Mouse (Mus musculus) left cerebral cortex, postnatal 4 days (tissue): ENCODE results near the gene Pafah1b2. TPM values are rescaled to one million over a fixed set of nuclear protein-coding genes. Genes with fewer than 3 reads are reported as not detected.

Experiments used
- DNase-seq: peaks from one replicate; pipeline ENCODE4 v3.0.0-alpha.2; 2022
- intact Hi-C: fragments of 180-260 bp; cut with DNase I; formaldehyde crosslinking; loops from one replicate; pipeline ENCODE4 v1.15.1; 2025
- total RNA-seq, 2 experiments: library from RNA; stranded (reverse); gene quantifications; 2 replicates each; pipeline ENCODE4 v1.2.3; 2021

The Pafah1b2 gene
- total RNA-seq = 100 to 1,000 TPM; 262 to 267 TPM

DNA sequence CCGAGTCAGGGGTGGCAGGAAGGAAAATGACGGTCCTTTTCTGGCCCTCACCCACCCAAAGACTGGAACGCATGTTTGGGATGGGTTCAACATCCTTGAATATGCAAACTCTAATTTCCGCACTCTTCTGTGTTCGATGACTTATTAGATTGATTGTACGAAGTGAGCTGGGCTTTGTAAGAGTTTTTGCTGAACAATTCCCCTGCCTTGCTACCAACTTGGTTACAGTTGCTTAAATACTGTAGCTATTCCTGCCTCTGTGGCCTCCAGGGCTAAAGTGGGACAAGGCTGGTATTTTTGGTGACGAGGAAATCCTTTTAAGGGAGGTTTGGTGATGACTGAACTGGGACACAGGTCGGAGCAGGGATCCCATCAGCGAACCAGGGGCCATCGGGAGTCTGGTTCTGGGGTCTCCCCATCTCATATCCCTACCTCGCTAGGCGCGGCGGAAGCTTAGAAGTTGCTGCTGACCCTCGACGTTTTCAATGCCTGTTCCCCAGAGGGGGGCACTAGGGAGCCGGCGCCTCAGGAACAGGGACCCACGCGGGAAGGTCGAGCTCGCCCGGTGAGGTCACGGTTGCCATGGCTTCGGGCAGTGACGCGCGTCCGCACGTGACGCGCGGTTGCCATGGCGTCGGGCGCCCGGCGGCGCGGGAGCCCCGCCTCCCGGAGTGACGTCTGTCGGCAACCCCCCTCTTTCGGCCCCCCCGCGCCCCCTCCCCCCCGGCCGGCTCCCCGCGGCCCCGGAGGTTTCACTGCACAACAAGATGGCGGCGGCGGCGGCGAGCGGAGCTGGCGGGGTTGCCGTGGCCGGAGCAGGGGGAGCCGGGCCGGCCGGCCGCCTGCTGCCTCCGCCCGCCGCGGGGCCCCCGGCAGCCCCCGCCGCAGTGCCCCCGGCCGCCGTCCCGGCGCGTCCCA is at the start of gene Pafah1b2, which contains the start of gene Sik3:
Gene Pafah1b2, minus strand, starts transcription at position 600 of the 918 bp plus-strand sequence.
Gene Sik3, plus strand, starts transcription at position 730 of the 918 bp plus-strand sequence.
- intact Hi-C loops = loop anchor here (2.0 kb wide), 1 partner anchor 28 kb away; no protein-coding TSS in a partner anchor
- peak; percentile 96 for DNase-seq

- intact Hi-C loops = no loop called here
- peak; percentile 32 for DNase-seq
Measured at GRCm38 (mm10) chr9:46061696-46062425, 49.4 kb upstream of the Pafah1b2 start.

GRCm38 (mm10) chr9:46060249-46060648 is 47.8 kb upstream of the Pafah1b2 start:
- intact Hi-C loops = no loop called here

DNA sequence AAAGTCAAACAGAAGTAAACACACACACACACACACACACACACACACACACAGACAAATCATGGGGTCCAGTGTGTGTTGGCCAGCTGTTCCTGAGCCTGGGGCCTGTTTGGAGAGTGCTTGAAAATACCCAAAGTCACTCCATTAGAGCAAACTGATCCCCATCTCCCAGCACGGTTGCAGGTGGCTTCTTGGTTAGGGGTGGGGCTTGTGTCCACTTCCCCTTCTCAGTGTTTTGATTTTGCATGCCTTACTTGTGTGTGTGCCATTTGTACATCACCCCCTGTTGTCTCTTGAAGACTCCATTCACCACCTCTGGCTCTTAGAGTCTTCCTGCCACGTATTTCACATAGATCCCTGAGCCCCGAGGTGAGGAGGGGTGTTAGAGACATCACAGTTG is 45.6 kb upstream of the Pafah1b2 start:
- intact Hi-C loops = no loop called here
- no peak for DNase-seq

More at GRCm38 (mm10) chr9:46060249-46060648, 47.8 kb upstream of the Pafah1b2 start:
- DNase-seq = no peak

- intact Hi-C loops = no loop called here
Measured at GRCm38 (mm10) chr9:46053014-46053666, 40.6 kb upstream of the Pafah1b2 start.

GRCm38 (mm10) chr9:46050203-46050602 is 37.7 kb upstream of the Pafah1b2 start:
- intact Hi-C loops = no loop called here

More at GRCm38 (mm10) chr9:46053014-46053666, 40.6 kb upstream of the Pafah1b2 start:
- no peak for DNase-seq

DNA sequence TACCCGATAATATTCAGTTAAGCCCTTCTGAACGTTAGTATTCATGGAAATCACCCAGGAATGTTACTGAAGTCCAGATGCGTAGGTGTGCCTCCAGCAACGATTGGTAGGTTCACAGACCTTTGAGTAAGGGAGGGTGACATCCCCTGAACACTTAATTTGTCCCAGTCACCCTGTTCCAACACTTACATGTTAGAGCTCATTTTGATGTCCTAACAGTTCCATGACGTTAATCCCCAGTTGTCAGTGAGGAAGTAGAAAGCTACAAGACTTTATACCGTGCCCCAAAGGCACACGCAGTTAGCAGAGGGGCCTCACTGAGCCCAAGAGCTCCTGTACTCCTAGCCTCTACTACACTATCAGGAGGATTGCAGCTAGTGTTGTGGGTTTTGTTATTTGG is 37.0 kb upstream of the Pafah1b2 start:
- no peak for DNase-seq
- intact Hi-C loops = no loop called here

More at GRCm38 (mm10) chr9:46050203-46050602, 37.7 kb upstream of the Pafah1b2 start:
- no peak for DNase-seq

GRCm38 (mm10) chr9:46046724-46047517 is 34.4 kb upstream of the Pafah1b2 start:
- intact Hi-C loops = no loop called here
- DNase-seq = no peak

DNA sequence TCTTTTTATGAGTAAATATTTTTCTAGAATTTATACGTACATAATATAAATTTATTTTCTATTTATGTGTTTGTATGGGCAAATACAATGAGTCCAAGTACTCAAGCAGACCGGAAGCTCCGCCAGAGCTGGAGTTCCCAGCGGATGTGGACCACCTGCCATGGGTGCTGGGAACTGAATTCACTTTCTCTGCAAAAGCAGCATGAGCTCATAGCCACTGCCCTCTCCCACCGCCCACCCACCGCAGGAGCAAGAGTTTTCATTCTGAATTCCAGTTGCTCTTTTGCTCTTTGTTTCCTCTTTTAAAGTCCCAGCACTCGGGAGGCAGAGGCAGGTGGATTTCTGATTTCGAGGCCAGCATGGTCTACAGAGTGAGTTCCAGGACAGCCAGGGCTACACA is 31.1 kb upstream of the Pafah1b2 start:
- no peak for DNase-seq
- intact Hi-C loops = no loop called here

- intact Hi-C loops = no loop called here
- DNase-seq = no peak
Measured at GRCm38 (mm10) chr9:46042387-46042786, 29.9 kb upstream of the Pafah1b2 start.

GRCm38 (mm10) chr9:46041186-46041585 is 28.7 kb upstream of the Pafah1b2 start:
- intact Hi-C loops = no loop called here

GRCm38 (mm10) chr9:46038786-46039185 is 26.3 kb upstream of the Pafah1b2 start:
- DNase-seq = no peak
- intact Hi-C loops = no loop called here

More at GRCm38 (mm10) chr9:46041186-46041585, 28.7 kb upstream of the Pafah1b2 start:
- DNase-seq = no peak

DNA sequence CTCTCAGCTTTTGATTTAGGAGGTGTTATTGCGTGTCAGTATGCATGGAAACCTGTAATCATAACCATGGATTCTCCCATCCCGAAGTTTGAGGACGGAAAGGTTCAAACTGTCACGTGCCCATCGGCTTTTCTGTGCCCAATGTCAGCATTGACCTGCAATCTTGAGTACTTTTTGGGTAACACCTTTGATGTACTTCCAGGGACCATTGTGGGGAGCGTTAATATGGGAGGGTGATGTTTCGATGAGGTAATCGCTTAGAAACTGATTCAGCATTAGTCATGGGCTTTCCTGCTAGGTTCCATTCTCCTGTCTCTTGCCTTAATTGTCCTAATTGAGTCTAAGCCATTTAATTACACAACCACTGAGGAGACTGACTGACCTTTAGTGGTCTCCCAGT is 24.4 kb upstream of the Pafah1b2 start:
- intact Hi-C loops = no loop called here
- no peak for DNase-seq

DNA sequence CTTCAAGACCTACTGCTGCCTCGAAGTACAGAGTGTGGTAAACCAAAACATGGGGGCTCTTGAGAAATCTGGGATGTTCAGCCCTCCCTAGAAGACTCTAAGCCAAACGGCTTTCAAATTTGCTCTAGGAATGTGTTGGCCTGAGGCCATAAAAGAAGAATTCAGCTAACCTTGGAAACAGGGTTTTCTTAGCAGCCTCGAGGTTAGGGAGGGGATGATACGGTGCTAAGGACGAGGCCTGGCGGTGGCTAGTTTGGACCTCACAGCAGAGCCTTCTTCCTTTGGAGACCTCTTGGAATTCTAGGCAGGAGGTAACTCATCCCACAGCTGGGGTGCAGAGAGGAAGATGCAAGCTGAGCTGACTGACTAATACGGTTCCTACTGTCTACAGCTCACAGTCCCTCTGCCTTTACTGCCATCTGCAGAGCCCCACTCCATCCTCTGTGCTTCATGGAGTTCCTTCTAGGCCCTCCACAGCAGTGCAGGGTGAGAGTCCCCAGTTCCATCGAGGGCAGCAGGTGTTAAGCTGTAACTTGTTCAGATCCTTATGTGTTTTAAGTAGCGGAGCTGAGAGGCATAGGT is 22.9 kb upstream of the Pafah1b2 start:
- no peak for DNase-seq
- intact Hi-C loops = no loop called here

GRCm38 (mm10) chr9:46033862-46034261 is 21.4 kb upstream of the Pafah1b2 start:
- intact Hi-C loops = no loop called here

DNA sequence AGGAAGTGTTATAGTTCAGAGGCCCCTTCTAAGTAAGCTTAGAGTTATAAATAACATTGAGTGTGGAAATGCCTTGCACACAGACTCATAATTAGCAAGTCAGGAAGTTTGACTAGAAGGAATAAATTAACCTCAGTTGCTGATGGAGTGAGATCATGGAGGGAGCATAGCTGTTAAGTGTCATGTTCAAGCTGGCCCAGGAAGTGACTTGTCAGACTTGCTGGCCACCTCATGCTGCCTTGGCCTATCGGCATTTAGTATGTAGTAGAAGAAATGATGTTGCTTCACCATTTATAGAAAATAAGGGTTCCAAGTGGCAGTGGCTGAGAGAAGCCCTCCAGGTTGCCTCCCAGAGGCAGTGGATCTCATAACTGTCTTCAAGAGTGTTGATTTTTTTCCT is 20.6 kb upstream of the Pafah1b2 start:
- intact Hi-C loops = no loop called here
- no peak for DNase-seq

More at GRCm38 (mm10) chr9:46033862-46034261, 21.4 kb upstream of the Pafah1b2 start:
- DNase-seq = no peak

- intact Hi-C loops = no loop called here
- DNase-seq = peak; percentile 22
Measured at GRCm38 (mm10) chr9:46032190-46032589, 19.7 kb upstream of the Pafah1b2 start.

DNA sequence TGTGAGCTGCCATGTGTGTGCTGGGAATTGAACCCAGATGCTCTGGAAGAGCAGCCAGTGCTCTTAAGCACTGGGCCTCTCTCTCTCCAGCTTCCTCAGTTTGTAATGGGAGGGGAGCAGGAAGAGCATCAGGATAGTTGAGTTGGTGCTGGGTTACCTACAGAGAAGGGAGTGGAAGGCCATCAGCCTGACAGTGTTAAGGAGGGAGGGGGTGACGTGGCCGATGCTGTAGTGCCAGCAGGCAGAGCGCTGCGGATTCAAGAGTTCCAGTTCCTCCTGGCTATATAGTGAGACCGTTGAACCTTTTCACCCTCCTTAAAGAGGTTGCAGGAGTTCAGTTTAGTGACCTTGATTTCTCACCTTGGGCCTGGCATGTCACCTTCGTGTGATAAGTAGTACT is 18.5 kb upstream of the Pafah1b2 start:
- intact Hi-C loops = no loop called here
- DNase-seq = no peak

DNA sequence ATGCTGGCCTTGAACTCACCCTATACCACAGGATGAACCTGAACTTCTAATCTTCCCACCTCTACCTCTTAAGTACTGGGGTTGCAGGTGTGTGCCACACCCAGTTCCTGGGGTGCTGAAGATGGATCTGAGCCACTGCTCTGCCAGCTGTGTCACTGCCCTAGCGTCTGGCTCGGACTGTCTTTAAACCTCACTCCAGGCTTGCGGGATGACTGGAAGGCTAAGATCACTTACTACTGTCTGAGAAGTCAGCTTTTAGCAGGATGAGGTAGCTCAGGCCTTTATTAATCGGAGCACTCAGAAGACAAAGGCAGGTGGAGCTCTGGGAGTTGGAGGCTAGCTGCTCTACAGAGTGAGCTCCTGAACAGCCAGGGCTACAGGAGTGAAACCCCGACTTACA is 17.7 kb upstream of the Pafah1b2 start:
- intact Hi-C loops = no loop called here

GRCm38 (mm10) chr9:46029534-46029933 is 17.0 kb upstream of the Pafah1b2 start:
- intact Hi-C loops = no loop called here
- no peak for DNase-seq

More for the DNA sequence above, 17.7 kb upstream of the Pafah1b2 start:
- no peak for DNase-seq
